Mouse (Mus musculus): ENCODE data around the gene Tfcp2.

DNA sequence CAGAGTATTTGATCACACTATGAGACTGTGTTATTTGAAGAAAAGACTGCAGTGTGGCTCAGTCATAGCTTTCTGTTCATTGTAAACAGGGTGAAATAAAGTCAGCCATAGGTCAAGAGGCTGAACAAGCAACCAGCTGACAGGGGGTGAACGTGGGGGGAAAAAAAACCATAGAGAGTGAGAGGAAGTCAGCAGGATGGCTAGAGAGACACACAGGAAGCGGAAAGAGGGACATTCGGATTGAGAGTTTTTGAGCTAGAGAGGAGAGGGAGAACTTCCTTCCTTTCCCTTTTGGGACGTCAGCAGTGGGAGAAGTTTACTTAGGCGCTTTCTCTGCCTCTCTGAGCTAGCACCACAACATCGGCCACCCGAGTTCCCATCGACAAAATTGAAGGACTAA lies 38.6 kb upstream of the Tfcp2 start:
- TF ChIP-seq ZNF384 (IDR thresholded peaks at IDR 0.05; ENCODE audit: low read depth, low read length) (no peak), HCFC1 (IDR thresholded peaks at IDR 0.05; ENCODE audit: borderline replicate concordance, insufficient read depth, low read length) (no peak), ZC3H11A (IDR thresholded peaks at IDR 0.05; ENCODE audit: borderline replicate concordance, low read depth, low read length) (no peak)

All from ES-E14 (cell line).